Mouse (Mus musculus) right cerebral cortex, postnatal 4 days (tissue): ENCODE measurements around the gene Glrp1.

Experiments
- DNase-seq: peaks from one replicate; pipeline ENCODE4 v3.0.0-alpha.2; 2022

Glrp1 gene

DNA sequence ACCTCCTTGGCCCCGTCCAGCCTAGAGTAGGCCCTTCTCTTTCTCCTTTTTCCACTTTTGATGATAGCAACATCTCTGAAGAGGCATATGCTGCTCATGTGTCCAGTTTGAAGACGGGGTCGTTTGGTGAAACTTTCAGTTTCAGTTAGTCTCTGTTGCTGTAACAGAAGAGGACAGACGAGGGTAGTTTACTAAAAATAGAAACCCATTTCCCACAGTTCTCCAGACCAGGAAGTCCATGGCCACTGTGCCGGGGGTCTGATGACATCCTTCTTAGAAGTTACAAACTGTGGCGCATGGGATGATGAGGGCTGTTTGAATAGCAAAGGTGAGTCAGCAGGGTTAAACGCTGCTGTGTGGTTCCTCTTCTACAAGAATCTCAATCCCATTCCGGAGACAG is at the start of gene Glrp1:
Gene Glrp1, minus strand, starts transcription at position 278 of the 400 bp plus-strand sequence.
- no peak for DNase-seq

DNA sequence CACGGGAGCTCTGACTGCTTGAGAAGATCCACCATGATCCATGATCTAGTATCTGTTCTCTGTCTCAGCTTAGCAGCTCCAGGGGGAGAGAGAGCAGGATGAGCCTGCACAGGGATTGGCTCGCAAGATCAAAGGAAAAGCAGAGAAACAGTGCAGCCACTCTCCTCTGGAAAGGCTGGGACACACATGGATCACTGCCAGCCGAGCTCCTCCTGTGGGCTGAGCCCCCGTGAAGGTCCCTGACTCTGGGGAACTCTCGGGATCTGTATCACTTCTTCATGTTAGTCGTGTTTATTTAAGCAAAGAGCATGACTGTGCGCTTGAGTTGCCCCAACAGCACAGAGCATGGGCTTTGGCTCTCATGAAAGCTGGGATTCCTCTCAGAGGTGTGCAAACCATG is 49.4 kb upstream of the Glrp1 start:
- no peak for DNase-seq

DNA sequence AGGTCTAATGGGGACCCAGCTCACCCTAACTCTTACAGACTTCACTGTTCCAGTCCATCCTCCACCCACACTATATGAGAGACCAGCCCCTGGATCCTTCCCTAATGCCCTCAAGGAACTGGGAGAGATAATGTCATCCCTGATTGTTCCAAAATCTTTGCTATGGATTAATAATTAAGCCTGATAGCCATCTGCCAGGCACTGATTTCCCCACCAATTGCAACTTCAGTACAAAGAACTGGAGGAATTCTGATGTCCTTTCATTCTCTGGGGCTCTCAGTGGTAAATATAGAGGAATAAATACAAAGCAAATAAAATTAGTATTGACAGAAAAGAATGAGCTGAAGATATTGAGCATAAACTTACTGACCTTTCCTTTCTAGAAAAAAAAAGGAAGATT is 48.9 kb upstream of the Glrp1 start:
- no peak for DNase-seq

DNA sequence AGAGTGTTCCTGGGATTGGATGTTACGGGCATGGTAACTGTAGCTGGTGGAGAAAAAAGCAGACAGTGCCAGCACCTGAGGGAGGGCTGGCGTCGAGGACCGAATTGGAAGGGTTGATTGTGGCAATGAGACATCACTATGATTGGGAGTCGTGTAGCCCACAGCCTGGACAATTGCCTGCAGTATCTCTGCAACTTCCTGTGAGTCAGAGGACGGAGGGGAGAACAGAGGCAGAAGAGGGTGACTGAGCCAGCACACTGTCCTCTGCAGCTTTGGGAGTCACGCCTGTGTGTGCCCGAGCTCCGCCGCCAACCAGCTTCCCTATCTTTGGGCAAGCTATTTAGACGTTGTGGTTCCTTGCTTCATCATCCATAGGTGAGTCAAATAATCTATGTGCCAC is 46.5 kb upstream of the Glrp1 start:
- no peak for DNase-seq

DNA sequence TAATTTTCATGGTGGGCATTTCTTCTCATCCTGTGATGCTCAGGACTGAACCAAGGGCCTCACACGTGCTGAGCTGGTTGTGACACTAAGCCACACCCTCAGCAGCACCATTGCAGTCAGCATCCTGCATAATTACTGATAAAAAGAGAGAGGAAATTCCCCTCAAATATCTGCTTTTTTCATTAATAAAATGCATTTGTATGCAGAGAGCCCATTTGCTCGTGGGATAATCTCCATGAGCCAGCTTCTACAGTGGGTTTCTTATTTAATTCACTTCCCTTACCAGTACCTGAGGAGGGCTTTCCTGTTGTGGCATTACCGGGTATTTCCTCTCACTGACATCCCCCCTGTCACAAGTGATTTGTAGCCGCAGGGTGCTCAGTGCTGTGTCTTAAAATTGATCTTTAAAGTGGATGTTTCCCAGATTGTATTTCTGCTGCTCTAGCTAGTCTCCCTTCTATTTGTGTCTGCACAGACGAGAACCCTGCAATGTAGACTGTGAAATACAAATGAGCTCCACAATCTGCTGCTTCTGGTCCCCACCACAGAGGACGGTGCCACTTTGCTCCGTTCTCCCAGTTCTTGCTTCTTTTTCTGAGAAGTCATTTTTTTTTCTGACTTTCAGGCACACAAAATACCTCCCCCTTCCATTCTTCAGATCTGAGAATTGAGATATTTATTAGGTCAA is 43.8 kb upstream of the Glrp1 start:
- DNase-seq = no peak

DNA sequence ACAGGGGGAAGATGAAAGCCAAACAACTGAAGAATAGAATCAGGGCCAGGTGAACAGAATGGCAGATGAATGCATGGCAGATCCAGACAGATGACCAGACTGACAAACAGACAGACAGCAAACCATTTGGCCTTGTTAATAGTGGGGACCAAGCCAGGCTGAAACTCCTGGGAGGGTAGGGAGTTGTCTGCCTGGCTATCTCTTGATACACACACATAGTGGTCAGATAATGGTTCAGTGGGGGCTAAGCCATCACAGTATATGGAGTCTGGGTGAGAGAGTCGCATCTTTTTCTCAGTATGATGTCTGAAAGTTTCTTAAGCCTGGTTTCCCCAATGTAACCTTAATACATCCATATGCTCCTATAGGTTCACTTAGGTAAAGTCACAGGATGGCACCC is 39.4 kb upstream of the Glrp1 start:
- DNase-seq = no peak

DNA sequence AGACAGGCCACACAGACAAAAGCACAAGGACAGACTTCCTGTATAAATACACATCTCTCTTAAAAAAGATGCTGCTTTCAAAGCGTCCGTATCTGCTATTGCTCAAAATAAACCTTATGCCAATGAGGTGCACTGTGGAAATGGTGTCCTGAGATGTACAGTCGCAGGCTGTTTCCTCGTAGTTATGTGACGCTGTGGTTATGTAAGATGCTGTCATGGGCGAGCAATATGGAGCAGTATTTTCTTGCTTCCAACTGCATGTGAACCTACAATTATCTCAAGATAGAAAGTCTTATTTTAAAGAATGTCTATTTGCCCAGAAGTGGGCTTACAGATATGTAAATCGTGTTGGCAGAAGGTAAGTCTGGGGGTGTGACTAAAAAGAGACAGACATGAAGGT is 37.3 kb upstream of the Glrp1 start:
- DNase-seq = no peak

DNA sequence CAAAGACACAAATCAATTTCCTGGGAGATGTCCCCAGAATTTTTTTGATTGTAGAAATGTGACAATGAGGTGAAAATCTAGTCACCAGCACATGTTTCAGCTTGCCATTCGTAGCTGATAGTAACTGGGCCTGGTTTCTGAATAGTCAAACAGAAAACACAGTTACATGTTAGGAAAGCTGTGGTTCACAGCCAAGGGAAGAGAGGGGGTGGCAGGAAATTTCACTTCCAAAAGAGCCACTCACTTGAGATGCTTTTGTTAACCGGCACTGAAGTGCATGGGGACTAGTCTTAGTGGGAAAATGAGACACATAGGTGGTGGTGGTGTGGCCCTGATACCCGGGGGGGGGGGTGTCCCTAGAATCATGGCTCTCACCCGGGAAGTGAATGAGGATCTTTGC is 33.7 kb upstream of the Glrp1 start:
- no peak for DNase-seq

DNA sequence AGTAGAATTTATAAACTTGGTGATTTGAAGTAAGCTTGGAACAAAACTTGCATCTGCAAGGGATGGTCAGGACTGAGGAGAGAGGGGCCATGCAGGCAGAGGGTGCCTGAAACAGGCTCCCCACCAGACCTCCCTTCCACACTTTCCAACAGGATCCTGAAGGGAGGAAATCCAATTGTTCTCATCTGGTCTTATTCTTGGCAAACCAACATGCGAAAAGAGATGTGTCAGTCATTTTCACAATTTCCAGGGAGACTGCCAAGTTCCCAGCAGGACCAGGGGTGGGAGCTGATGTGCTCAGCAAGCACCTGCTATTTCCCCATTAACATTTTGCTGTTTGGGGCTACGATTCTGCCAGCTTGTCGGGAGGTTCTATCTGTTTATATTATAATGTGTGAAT is 30.0 kb upstream of the Glrp1 start:
- peak; percentile 16 for DNase-seq

DNA sequence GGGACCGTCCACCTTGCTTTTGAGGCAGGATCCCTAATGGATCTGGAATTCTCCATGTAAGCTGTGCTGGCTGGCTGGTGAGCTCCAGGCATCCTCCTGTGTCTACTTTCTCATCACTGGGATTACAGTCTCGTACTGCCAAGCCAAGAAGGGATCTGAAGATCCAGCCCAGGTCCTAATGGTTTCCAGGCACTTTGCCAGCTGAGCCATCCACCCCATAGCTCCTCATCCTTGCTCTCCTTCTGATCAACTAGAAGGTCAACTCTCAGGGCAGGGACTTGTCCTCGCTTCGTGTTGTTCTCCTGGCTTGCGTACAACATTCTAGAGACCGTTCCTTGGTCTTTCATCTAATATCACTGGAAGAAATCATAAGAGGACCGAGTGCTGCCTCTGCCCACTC is 29.4 kb upstream of the Glrp1 start:
- DNase-seq = no peak

DNA sequence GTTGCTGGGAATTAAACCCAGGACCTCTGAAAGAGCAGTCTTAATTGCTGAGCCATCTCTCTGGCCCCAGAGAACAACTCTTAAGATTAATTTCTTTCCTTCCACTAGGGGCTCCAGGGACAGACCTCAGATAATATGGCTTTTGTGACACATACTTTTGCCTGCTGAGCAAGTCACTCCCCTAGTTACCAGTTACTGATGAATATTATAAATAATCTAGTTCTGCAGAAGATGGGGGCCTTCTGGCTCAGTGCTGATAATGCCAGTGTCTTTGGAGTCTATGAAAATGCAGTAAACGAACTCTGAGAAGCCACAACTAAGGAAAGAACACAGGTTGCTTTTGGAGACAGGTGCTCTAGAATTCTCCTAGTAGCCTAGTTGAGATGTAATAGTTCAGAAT is 26.4 kb upstream of the Glrp1 start:
- no peak for DNase-seq

DNA sequence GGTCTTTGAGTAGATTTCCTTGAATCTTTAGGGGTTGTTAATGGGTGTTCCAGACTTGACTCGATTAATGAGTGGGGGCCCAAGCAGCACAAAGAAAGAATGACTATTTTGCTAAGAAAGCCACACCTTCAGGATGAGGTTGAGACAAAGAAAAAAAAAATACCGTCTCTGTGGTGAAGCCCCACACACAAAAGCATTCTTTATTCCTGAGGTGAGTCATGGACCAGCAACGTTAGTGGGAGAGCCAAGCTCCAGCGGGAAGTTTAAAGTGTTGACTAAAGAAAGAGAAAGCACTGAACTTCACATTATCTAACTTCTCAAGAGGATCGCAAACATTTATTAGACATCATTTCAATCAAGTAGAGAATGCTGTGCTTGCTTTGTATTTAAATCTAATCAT is 24.2 kb upstream of the Glrp1 start:
- DNase-seq = no peak

DNA sequence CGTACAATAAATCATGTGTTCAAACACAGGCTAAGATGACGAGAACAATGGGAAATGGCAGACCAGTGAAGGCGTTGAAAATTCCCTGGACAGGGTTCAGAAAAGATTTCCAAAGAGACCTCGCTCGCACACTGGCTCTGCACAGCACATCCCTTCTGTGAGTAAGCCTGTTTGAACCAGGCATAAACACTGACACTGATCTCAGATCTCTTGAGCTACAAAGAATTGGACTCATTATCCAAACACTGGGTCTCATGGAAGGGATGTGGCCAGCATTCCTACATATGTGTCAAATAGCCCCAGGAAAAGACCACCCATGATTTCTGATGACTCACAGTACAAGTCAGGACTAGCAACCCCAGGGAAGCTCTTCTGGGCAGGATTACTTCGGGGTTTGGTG is 16.3 kb upstream of the Glrp1 start:
- DNase-seq = no peak

DNA sequence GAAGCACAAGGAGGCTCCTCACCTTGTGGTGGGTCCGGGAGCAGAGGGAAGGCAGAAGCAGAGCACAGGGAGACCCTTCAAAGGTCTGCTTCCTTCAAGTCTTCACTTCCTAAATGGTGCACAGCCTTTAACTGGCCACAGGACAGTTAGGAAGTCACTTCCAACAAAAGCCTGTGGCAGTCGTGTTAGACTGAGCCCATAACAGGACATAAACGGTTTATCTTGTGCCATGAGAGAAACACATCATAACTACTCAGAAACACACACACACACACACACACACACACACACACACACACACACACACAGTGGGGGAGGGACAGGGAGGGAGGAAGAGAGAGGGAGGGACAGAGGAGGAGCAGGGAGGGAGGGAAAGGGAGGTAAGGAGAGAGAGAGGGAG is 15.8 kb upstream of the Glrp1 start:
- DNase-seq = no peak

DNA sequence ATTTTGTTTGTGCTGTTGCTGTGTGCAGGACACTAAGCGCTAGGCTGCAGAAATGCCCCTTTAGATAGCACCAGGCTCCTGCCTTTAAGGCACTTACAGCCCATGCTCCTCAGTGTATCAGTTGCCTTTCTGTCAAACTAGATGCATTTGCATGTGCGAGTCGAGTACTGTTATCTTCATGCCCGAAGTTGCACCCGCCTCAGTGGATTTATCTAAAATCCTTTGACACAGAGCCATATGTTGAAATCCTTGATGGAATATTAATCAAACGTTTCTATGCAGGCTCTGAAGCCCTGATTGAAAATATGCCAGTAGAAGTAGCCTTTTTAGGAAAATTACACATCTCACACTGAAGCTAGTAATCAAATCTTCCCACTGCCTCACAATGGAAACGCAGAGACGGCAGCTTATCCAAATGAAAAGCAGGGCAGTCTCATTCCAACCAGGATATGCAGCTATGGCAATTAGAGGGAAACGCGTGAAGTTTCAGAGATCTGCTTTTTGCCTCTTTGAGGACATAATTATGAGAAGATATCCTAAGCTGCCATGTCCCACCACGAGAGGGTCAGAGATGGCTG is 11.4 kb upstream of the Glrp1 start:
- no peak for DNase-seq

DNA sequence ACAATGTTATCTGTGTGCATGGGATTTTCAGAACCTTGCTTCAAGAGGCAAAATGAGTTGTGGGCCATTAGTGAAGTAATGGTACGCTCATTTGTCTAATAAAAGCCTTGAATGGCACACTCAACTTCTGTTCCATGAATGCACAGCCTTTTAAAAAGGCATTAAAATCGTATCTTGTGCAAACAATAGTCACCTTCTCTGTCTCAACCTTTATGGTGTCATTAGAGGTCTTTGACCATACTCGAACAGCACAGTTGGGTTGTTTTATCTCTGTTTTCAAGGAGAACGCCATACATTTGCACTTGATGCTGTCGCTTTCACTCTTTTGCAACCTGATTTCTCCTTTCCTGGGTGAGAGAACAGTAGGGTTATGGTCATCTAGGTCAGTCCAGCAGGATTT is 3.7 kb upstream of the Glrp1 start:
- no peak for DNase-seq

DNA sequence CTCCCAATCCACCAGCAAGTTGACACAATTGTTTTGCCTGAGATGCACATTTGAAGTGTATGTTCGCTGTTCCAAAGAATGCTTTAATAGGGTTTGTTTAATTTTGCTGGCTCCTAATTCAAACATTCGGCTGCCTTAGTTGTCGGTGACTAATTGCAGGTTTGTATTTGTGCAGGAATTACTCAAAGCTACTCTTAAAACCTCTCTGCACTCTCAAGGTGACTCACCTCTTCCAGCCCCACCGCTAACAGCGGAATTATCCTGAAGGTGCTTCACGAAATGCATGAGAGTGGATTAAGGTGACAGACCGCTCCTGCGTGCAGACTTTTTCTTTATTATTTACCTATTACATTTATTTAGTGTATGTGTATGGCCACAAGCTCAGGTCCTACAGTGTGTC is 2.0 kb downstream of the Glrp1 start:
- DNase-seq = no peak

DNA sequence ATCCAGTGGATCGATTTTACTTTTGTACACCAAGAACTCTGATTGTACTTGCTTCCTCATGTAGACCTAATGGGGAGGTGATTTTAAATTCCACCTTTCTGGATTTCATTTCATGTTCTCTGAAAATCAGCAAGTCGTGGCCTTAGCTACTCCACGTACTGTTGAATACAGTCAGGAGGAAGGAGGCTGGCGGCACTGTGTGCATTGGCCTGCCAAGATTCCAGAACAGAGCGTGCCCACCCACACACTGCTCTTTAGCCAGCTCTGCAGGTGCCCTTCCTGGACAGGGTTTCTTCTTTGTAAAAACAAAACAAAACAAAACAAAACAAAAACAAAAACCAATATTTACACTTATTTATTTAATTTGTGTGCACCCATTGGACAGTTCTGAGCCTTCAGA is 2.7 kb downstream of the Glrp1 start:
- no peak for DNase-seq

DNA sequence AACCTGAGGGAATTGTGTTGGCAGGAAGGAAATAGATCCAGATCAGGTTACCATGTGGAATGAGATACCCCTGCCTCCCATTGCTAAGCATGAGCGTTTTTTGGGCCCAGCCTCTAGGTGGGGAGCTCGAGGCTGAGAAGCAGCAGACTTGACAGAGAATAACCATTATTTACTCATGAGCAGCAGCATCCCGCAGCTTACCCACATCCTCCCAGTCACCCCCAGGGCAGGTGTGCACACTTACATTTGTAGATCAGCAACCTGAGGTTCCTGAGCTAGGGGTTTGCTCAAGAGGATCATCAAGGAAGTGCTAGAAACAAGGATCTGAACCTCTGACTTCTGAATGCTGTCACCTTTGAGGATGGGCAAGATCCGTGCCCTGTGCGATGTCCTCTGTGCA is 3.5 kb downstream of the Glrp1 start:
- no peak for DNase-seq

DNA sequence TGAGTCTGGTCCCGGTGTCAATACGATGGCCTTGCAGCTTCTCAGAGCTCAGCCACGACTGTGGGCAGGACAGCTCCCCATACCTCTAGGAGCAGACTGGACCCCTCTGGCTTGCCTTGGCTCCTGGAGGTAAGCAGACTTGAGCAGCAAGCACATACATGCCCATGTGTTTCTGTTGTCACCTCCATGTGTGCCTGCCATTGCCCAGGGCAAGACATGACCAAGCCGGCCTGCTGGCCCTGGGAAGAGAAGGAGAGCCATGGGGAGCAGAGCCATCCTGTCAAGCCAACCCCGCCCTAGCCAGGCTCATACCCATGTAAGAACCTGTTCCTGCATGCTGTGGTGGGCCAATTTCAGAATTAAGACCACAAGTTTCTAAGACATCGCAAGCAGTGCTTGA is 4.2 kb downstream of the Glrp1 start:
- no peak for DNase-seq

DNA sequence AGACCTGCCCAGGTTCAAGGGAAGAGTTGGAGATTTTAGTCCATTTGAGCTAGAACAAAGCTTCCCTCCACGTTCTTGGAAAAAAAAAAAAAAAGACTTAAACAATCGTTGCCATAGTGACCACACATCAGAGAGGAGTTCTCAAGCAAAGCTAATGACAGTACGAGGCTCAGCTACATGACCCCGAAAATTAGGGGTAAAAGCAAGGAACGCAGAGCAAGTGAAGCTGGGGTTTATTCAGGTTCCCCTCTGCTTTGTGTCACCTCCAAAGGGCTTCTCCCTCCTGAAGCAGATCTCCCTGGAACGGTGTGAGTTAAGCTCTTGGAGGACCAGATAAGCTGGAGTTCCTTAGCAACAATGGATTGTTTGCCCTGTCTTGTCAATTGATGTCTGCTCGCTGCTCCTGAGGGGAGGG is 5.3 kb downstream of the Glrp1 start:
- no peak for DNase-seq

DNA sequence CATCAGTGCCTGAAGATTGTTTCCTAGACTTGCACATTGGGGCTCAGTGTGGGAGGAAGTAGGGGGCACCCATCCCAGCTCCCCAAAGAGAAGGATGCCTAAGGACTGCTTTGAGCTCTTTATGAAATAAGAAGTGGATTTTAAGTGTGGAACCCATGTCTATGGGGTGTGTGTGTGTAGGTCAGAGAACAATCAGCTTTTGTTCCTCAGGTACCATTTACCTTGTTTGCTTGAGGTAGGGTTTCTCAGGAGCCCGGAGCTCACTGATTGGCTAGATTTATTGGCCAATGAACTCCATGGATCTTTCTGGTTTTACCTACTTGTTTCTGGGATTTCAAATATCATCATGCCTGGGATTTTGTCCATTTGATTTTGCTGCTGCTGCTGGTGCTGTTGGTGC is 7.0 kb downstream of the Glrp1 start:
- DNase-seq = no peak

DNA sequence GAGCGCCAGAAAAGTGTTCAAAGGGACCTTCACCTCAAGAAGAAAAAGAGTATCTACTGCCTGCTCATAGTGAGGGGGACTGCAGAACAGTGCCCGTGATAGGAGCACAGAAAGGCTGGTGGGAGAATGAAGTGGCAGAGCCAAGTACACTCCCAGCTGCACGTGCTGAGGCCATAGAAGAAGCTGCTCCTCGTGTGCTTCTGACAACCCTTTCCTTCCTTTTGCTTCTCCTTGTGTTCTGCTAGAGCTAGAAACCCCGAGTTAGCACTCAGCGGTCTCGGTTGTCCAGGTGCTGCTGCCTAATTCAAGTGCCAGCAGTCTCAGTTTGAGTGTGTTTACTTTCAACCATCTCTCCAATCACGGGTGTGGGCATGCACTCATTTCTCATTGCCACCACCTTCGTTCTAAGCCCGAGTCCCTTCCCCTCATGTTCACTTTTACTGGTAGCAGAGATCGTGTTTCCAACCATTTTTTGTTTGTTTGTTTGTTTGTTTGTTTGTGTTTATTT is 10.6 kb downstream of the Glrp1 start:
- DNase-seq = no peak

DNA sequence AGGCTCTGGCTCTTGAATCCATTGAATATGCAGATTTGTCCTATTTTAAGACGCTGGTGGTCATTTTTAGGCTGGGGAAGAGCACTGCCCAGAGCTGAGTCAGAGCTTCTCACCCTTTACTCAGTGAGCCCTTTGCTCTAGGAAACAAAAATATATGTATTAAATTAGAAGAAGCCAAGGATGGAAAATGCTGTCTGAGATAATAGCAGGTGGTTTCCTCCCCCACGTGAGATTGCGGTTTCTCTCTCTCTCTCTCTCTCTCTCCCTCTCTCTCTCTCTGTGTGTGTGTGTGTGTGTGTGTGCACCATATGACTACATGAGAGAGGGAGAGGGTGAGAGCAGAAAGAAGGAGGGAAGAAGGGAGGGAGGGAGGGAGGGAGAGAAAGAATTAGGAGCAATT is 12.5 kb downstream of the Glrp1 start:
- no peak for DNase-seq

DNA sequence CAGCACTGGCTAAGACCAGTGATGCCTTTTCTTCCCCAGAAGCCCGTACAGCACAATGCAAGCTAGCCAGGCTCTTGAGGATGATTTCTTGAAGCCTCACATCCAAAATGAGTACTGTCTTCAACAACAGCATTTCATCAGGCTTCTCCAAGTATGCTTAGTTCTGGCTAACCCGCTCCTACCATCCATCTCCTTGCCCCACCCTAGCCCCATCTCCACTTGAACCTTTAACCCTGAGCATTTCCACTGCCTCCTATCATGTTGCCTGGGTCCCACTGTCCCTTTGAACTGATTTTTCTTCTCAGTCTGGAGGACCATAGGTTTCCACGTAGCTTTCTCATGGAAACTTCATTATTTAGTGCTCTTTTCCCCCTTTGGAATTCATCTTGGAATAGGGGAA is 17.5 kb downstream of the Glrp1 start:
- no peak for DNase-seq
